Mouse (Mus musculus): Measurements from ENCODE around the gene Casc4. TPM values are rescaled to one million over a fixed set of nuclear protein-coding genes. Genes with fewer than 3 reads are reported as not detected.
A peak's percentile ranks its signal among the peaks of the same experiment; 100 is the strongest.

The Casc4 gene
- polyA plus RNA-seq (2015; fragmentation: Nextera tagmentation; extraction: Ambion mirVana): 27.5 and 33.1 TPM in 2 replicates

GRCm38 (mm10) chr2:121866632-121867050 is at the start of gene Casc4:
Gene Casc4, plus strand, starts transcription at chr2:121866970.
- H3K9me3 ChIP-seq: no peaks in the 10 kb centered on the region

GRCm38 (mm10) chr2:121821787-121822186 is 45.0 kb upstream of the Casc4 start:
- no peak overlapping the region for H3K4me2 ChIP-seq
- no peak for ATAC-seq (replicated peaks)
- no peak overlapping the region for H3K9ac ChIP-seq
- H3K4me1 ChIP-seq: no peaks in the 10 kb centered on the region
- H3K9me3 ChIP-seq: no peaks in the 10 kb centered on the region
- no peak overlapping the region for H3K4me3 ChIP-seq
- 91% methylated on average over 7 of the region's 7 CpGs for WGBS
- H3K27me3 ChIP-seq (replicated peaks): no peaks in the 10 kb centered on the region
- no peaks in the 10 kb centered on the region for H3K36me3 ChIP-seq (replicated peaks)
- no peak overlapping the region for H3K27ac ChIP-seq

More at GRCm38 (mm10) chr2:121866632-121867050, at the start of gene Casc4:
- Histone ChIP-seq H3K4me1 (peaks cover 33% of the 10 kb centered on the region), H3K4me3 (peak within 1 kb of the TSS; percentile 77), H3K27me3 (replicated peaks) (peaks cover 40% of the 10 kb centered on the region), H3K36me3 (replicated peaks) (no peaks in the 10 kb centered on the region), H3K9ac (peak within 1 kb of the TSS; percentile 78), H3K27ac (peak within 1 kb of the TSS; percentile 90), H3K4me2 (peak within 1 kb of the TSS; percentile 71)
- 1% methylated on average over 35 of the region's 43 CpGs for WGBS
- ATAC-seq (replicated peaks): peak; percentile 96

GRCm38 (mm10) chr2:121824653-121825052 is 42.1 kb upstream of the Casc4 start:
- no peak for ATAC-seq (replicated peaks)

GRCm38 (mm10) chr2:121826189-121826588 is 40.6 kb upstream of the Casc4 start:
- H3K9ac ChIP-seq: no peak overlapping the region
- WGBS: 41% methylated on average over 2 of the region's 2 CpGs
- H3K36me3 ChIP-seq (replicated peaks): no peaks in the 10 kb centered on the region
- H3K4me2 ChIP-seq: no peak overlapping the region
- H3K27me3 ChIP-seq (replicated peaks): no peaks in the 10 kb centered on the region
- no peak for ATAC-seq (replicated peaks)
- no peak overlapping the region for H3K27ac ChIP-seq
- no peak overlapping the region for H3K4me3 ChIP-seq
- H3K4me1 ChIP-seq: no peaks in the 10 kb centered on the region
- H3K9me3 ChIP-seq: no peaks in the 10 kb centered on the region

More at GRCm38 (mm10) chr2:121824653-121825052, 42.1 kb upstream of the Casc4 start:
- H3K4me1 ChIP-seq: no peaks in the 10 kb centered on the region
- H3K9me3 ChIP-seq: no peaks in the 10 kb centered on the region
- no peaks in the 10 kb centered on the region for H3K27me3 ChIP-seq (replicated peaks)
- no peak overlapping the region for H3K27ac ChIP-seq
- no peak overlapping the region for H3K4me2 ChIP-seq
- no peak overlapping the region for H3K4me3 ChIP-seq
- WGBS: 71% methylated on average over 5 of the region's 5 CpGs
- H3K9ac ChIP-seq: no peak overlapping the region
- no peaks in the 10 kb centered on the region for H3K36me3 ChIP-seq (replicated peaks)

- Histone ChIP-seq H3K4me2 (no peak overlapping the region), H3K36me3 (replicated peaks) (no peaks in the 10 kb centered on the region), H3K27me3 (replicated peaks) (no peaks in the 10 kb centered on the region), H3K9me3 (no peaks in the 10 kb centered on the region), H3K27ac (no peak overlapping the region), H3K4me3 (no peak overlapping the region), H3K9ac (no peak overlapping the region), H3K4me1 (peaks cover 4% of the 10 kb centered on the region; the same call in 1 of the 2 replicates)
- WGBS: 87% methylated on average over 3 of the region's 3 CpGs
- ATAC-seq (replicated peaks): no peak
Observed at GRCm38 (mm10) chr2:121828411-121828810, 38.4 kb upstream of the Casc4 start.

GRCm38 (mm10) chr2:121832484-121832894 is 34.3 kb upstream of the Casc4 start:
- H3K9me3 ChIP-seq: no peaks in the 10 kb centered on the region
- H3K4me1 ChIP-seq: peaks cover 4% of the 10 kb centered on the region; the same call in 1 of the 2 replicates
- no peak overlapping the region for H3K4me3 ChIP-seq
- no peaks in the 10 kb centered on the region for H3K27me3 ChIP-seq (replicated peaks)
- no peak overlapping the region for H3K27ac ChIP-seq
- peak; percentile 42; the same call in 1 of the 2 replicates for ATAC-seq (replicated peaks)
- H3K4me2 ChIP-seq: no peak overlapping the region
- 6% methylated on average over 5 of the region's 5 CpGs for WGBS
- H3K9ac ChIP-seq: no peak overlapping the region
- no peaks in the 10 kb centered on the region for H3K36me3 ChIP-seq (replicated peaks)

- 39% methylated on average over 3 of the region's 3 CpGs for WGBS
Observed at GRCm38 (mm10) chr2:121834926-121835325, 31.8 kb upstream of the Casc4 start.

GRCm38 (mm10) chr2:121841453-121841852 is 25.3 kb upstream of the Casc4 start:
- H3K4me1 ChIP-seq: no peaks in the 10 kb centered on the region
- H3K4me2 ChIP-seq: no peak overlapping the region
- no peak overlapping the region for H3K27ac ChIP-seq
- no peaks in the 10 kb centered on the region for H3K27me3 ChIP-seq (replicated peaks)
- no peak overlapping the region for H3K4me3 ChIP-seq
- ATAC-seq (replicated peaks): no peak
- no peaks in the 10 kb centered on the region for H3K9me3 ChIP-seq
- no peaks in the 10 kb centered on the region for H3K36me3 ChIP-seq (replicated peaks)
- 95% methylated on average over 3 of the region's 3 CpGs for WGBS
- H3K9ac ChIP-seq: no peak overlapping the region

More at GRCm38 (mm10) chr2:121834926-121835325, 31.8 kb upstream of the Casc4 start:
- no peak for ATAC-seq (replicated peaks)
- Histone ChIP-seq H3K4me1 (peaks cover 4% of the 10 kb centered on the region; the same call in 1 of the 2 replicates), H3K36me3 (replicated peaks) (no peaks in the 10 kb centered on the region), H3K4me3 (no peak overlapping the region), H3K9ac (no peak overlapping the region), H3K4me2 (no peak overlapping the region), H3K9me3 (no peaks in the 10 kb centered on the region), H3K27ac (no peak overlapping the region), H3K27me3 (replicated peaks) (no peaks in the 10 kb centered on the region)

GRCm38 (mm10) chr2:121842249-121842648 is 24.5 kb upstream of the Casc4 start:
- no peaks in the 10 kb centered on the region for H3K4me1 ChIP-seq
- H3K4me3 ChIP-seq: no peak overlapping the region
- H3K36me3 ChIP-seq (replicated peaks): no peaks in the 10 kb centered on the region
- 83% methylated on average over 3 of the region's 3 CpGs for WGBS
- no peaks in the 10 kb centered on the region for H3K9me3 ChIP-seq
- H3K27me3 ChIP-seq (replicated peaks): no peaks in the 10 kb centered on the region
- no peak overlapping the region for H3K27ac ChIP-seq
- H3K4me2 ChIP-seq: no peak overlapping the region
- no peak for ATAC-seq (replicated peaks)
- no peak overlapping the region for H3K9ac ChIP-seq

- 77% methylated on average over 8 of the region's 8 CpGs for WGBS
- no peaks in the 10 kb centered on the region for H3K4me1 ChIP-seq
Observed at GRCm38 (mm10) chr2:121846050-121846449, 20.7 kb upstream of the Casc4 start.

GRCm38 (mm10) chr2:121852045-121852444 is 14.7 kb upstream of the Casc4 start:
- H3K4me3 ChIP-seq: no peak overlapping the region
- peaks cover 28% of the 10 kb centered on the region for H3K27me3 ChIP-seq (replicated peaks)
- 79% methylated on average over 2 of the region's 2 CpGs for WGBS
- no peaks in the 10 kb centered on the region for H3K4me1 ChIP-seq
- H3K9ac ChIP-seq: no peak overlapping the region
- ATAC-seq (replicated peaks): no peak
- no peaks in the 10 kb centered on the region for H3K9me3 ChIP-seq
- H3K36me3 ChIP-seq (replicated peaks): no peaks in the 10 kb centered on the region
- H3K27ac ChIP-seq: no peak overlapping the region
- no peak overlapping the region for H3K4me2 ChIP-seq

More at GRCm38 (mm10) chr2:121846050-121846449, 20.7 kb upstream of the Casc4 start:
- Histone ChIP-seq H3K4me3 (no peak overlapping the region), H3K9me3 (no peaks in the 10 kb centered on the region), H3K4me2 (no peak overlapping the region), H3K27ac (no peak overlapping the region), H3K36me3 (replicated peaks) (no peaks in the 10 kb centered on the region), H3K9ac (no peak overlapping the region), H3K27me3 (replicated peaks) (peaks cover 7% of the 10 kb centered on the region; the same call in 1 of the 2 replicates)
- ATAC-seq (replicated peaks): no peak

- Histone ChIP-seq H3K9ac (no peak overlapping the region), H3K27ac (no peak overlapping the region), H3K4me3 (no peak overlapping the region), H3K4me2 (no peak overlapping the region), H3K4me1 (no peaks in the 10 kb centered on the region), H3K36me3 (replicated peaks) (no peaks in the 10 kb centered on the region), H3K27me3 (replicated peaks) (peaks cover 39% of the 10 kb centered on the region), H3K9me3 (no peaks in the 10 kb centered on the region)
- no peak for ATAC-seq (replicated peaks)
- 88% methylated on average over 3 of the region's 3 CpGs for WGBS
Observed at GRCm38 (mm10) chr2:121853974-121854373, 12.8 kb upstream of the Casc4 start.

- no peak for ATAC-seq (replicated peaks)
- Histone ChIP-seq H3K4me3 (no peak overlapping the region), H3K4me1 (no peaks in the 10 kb centered on the region), H3K9ac (no peak overlapping the region), H3K4me2 (no peak overlapping the region), H3K27me3 (replicated peaks) (peaks cover 49% of the 10 kb centered on the region), H3K36me3 (replicated peaks) (no peaks in the 10 kb centered on the region), H3K9me3 (no peaks in the 10 kb centered on the region), H3K27ac (no peak overlapping the region)
- WGBS: 60% methylated on average over 5 of the region's 5 CpGs
Observed at GRCm38 (mm10) chr2:121859380-121859980, 7.3 kb upstream of the Casc4 start.
